In genomic region chr5:136427121-136427771, GRCm38 (mm10) we compare ENCODE assay signal across 8 mouse cellular contexts.
A peak's percentile ranks its signal among the peaks of the same experiment; 100 is the strongest.
DNase-seq lines count a peak whose midpoint lies in the region; ATAC-seq and TF ChIP-seq lines count a peak whose summit lies in the region.

No protein-coding gene starts in this region.

- H3K4me3 ChIP-seq in forebrain, embryonic 16.5 days (replicated peaks; ENCODE audit: low read length): no peak overlapping the region
- no peak overlapping the region for H3K4me3 ChIP-seq in forebrain, embryonic 11.5 days (ENCODE audit: low read depth, low read length)
- H3K4me3 ChIP-seq in left cerebral cortex, adult 2 months: no peak overlapping the region
- H3K4me3 ChIP-seq in cortical plate, adult 2 months (ENCODE audit: insufficient read depth, low read length): no peak overlapping the region
- H3K4me3 ChIP-seq in myocyte: no peak overlapping the region

- no peak for DNase-seq in forebrain, embryonic 11.5 days (ENCODE audit: low spot score)
- DNase-seq in left cerebral cortex, adult 2 months (ENCODE audit: extremely low spot score in 1 of 2, low spot score in 2 of 2): no peak
- DNase-seq in left cerebral cortex, postnatal 25 days (ENCODE audit: low spot score in 2 of 2): no peak
- no peak for DNase-seq in thymus, postnatal 4 days
- DNase-seq in thymus, adult 18-20 months: no peak

- H3ac ChIP-seq in myocyte (ENCODE audit: control insufficient read depth, insufficient read length): no peak overlapping the region

- H3K4me2 ChIP-seq in forebrain, embryonic 16.5 days (ENCODE audit: low read length): no peak overlapping the region
- H3K4me2 ChIP-seq in forebrain, embryonic 11.5 days (ENCODE audit: low read depth, low read length, severe bottlenecking): no peak overlapping the region
- peak overlapping the region; percentile 50 for H3K4me2 ChIP-seq in myocyte (ENCODE audit: low read depth)

- ATAC-seq in forebrain, embryonic 16.5 days: no peak
- no peak for ATAC-seq in forebrain, embryonic 11.5 days (replicated peaks; ENCODE audit: low FRiP score)

- no peak overlapping the region for H3K9ac ChIP-seq in forebrain, embryonic 16.5 days (replicated peaks; ENCODE audit: low read depth, low read length)
- H3K9ac ChIP-seq in forebrain, embryonic 11.5 days (ENCODE audit: low read length): no peak overlapping the region

- intact Hi-C loops in left cerebral cortex, adult 2 months (cut with DNase I): loop anchor here (5.0 kb wide), 1 partner anchor 65 kb away; no protein-coding TSS in a partner anchor
- intact Hi-C loops in left cerebral cortex, postnatal 25 days (cut with DNase I): loop anchor here (5.0 kb wide), 3 partner anchors 55 to 140 kb away; partner anchors contain the start of gene Cux1

- H3K9me3 ChIP-seq in forebrain, embryonic 16.5 days (ENCODE audit: control insufficient read depth, low read length): no peaks in the 10 kb centered on the region
- H3K9me3 ChIP-seq in forebrain, embryonic 11.5 days (ENCODE audit: control insufficient read depth, low read length): no peaks in the 10 kb centered on the region

- TF ChIP-seq CTCF in left cerebral cortex, adult 2 months (IDR thresholded peaks at IDR 0.05): no peak
- TF ChIP-seq CTCF in cortical plate, adult 2 months (IDR thresholded peaks at IDR 0.05; ENCODE audit: extremely low read depth, insufficient read depth, low read length): no peak

- no peak for TF ChIP-seq POLR2A in cortical plate, adult 2 months (IDR thresholded peaks at IDR 0.05; ENCODE audit: extremely low read depth, insufficient read depth, low read length)
- TF ChIP-seq POLR2A in myocyte (IDR thresholded peaks at IDR 0.05; ENCODE audit: insufficient read length, low read depth): no peak

- H3K27ac ChIP-seq in forebrain, embryonic 16.5 days (ENCODE audit: low read length): peak overlapping the region; percentile 56
- no peak overlapping the region for H3K27ac ChIP-seq in forebrain, embryonic 11.5 days (ENCODE audit: low read depth, low read length)
- H3K27ac ChIP-seq in left cerebral cortex, adult 2 months: peak overlapping the region; percentile 28
- H3K27ac ChIP-seq in cortical plate, adult 2 months (ENCODE audit: insufficient read depth, low read length): peak overlapping the region; percentile 44

- no peaks in the 10 kb centered on the region for H3K27me3 ChIP-seq in forebrain, embryonic 16.5 days (replicated peaks; ENCODE audit: control insufficient read depth, insufficient read depth, low read length)
- no peaks in the 10 kb centered on the region for H3K27me3 ChIP-seq in forebrain, embryonic 11.5 days (ENCODE audit: control insufficient read depth, insufficient read depth, low read length)
- H3K27me3 ChIP-seq in myocyte (ENCODE audit: control insufficient read depth, insufficient read depth, insufficient read length): no peaks in the 10 kb centered on the region

- peaks cover 19% of the 10 kb centered on the region for H3K4me1 ChIP-seq in forebrain, embryonic 16.5 days (replicated peaks; ENCODE audit: control insufficient read depth, insufficient read depth, low read length)
- no peaks in the 10 kb centered on the region for H3K4me1 ChIP-seq in forebrain, embryonic 11.5 days (replicated peaks; ENCODE audit: control insufficient read depth, insufficient read depth, low read length)
- H3K4me1 ChIP-seq in cortical plate, adult 2 months (ENCODE audit: control insufficient read depth, insufficient read depth, low read length): peaks cover 17% of the 10 kb centered on the region

- H3K36me3 ChIP-seq in forebrain, embryonic 16.5 days (ENCODE audit: control insufficient read depth, insufficient read depth): no peaks in the 10 kb centered on the region
- no peaks in the 10 kb centered on the region for H3K36me3 ChIP-seq in forebrain, embryonic 11.5 days (ENCODE audit: control insufficient read depth, insufficient read depth, low read length)
- H3K36me3 ChIP-seq in myocyte (ENCODE audit: control insufficient read depth, insufficient read depth): no peaks in the 10 kb centered on the region

- 69% methylated on average over 4 of the region's 4 CpGs for WGBS in forebrain, embryonic 16.5 days
- WGBS in forebrain, embryonic 11.5 days: 76% methylated on average over 4 of the region's 4 CpGs

- peaks cover 7% of the 10 kb centered on the region for H3K79me2 ChIP-seq in myocyte (ENCODE audit: control insufficient read depth, insufficient read depth)

TF ChIP-seq in myocyte, 11 proteins besides CTCF, POLR2A, EP300 and RAD21:
- no peak for TF ChIP-seq MYOG (IDR thresholded peaks at IDR 0.05; ENCODE audit: control insufficient read depth in 1 of 3, insufficient read depth in 1 of 3, insufficient read length in 2 of 3, low read depth in 2 of 3)
- no peak for TF ChIP-seq MYOD1 (IDR thresholded peaks at IDR 0.05; ENCODE audit: control insufficient read depth in 1 of 3, insufficient read length in 2 of 3, low read depth in 2 of 3)
- no peak for TF ChIP-seq POLR2AphosphoS2 (IDR thresholded peaks at IDR 0.05; ENCODE audit: insufficient read length, low read depth)
- TF ChIP-seq TCF12 (IDR thresholded peaks at IDR 0.05; ENCODE audit: insufficient read depth, poor library complexity, severe bottlenecking): no peak
- no peak for TF ChIP-seq MAX (IDR thresholded peaks at IDR 0.05; ENCODE audit: low read depth)
